Mouse (Mus musculus): ENCODE measurements around the gene Olfr9. TPM values are rescaled to one million over a fixed set of nuclear protein-coding genes. Genes with fewer than 3 reads are reported as not detected.
"Not testable (repeated sequence)": the region's sequence is repeated elsewhere in the genome, so short reads cannot be mapped to it uniquely, and the experiment has no call there.

The Olfr9 gene
- total RNA-seq (2017): not detected in 2 replicates

DNA sequence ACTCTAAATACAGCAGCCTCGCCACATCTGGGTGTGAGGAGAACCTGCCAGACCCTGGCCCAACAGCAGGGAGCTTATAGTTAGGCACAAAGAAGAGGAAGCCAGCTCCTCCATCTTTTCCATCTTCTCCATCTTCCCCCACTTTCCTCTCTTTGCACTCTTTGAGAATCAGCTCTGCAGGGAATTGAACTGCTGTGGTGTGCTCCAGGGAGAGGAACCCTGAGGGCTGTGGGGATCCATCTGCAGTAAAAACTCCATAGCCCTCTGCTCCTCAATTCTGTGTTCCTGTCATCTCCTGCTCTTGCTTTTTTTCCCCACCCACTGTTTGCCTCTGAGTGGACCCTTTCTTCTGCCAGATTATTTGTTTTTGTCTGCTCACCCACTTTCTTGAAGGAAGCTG lies at the start of gene Olfr9:
TSS of gene Olfr9 (plus strand) at position 301 of the 400 bp plus-strand sequence.
- not testable (repeated sequence) for ATAC-seq (replicated peaks in 1 of 2; ENCODE audit: insufficient read depth in 1 of 2, low FRiP score in 2 of 2, low TSS enrichment in 1 of 2, low read depth in 1 of 2, poor library complexity in 2 of 2, severe bottlenecking in 2 of 2)

DNA sequence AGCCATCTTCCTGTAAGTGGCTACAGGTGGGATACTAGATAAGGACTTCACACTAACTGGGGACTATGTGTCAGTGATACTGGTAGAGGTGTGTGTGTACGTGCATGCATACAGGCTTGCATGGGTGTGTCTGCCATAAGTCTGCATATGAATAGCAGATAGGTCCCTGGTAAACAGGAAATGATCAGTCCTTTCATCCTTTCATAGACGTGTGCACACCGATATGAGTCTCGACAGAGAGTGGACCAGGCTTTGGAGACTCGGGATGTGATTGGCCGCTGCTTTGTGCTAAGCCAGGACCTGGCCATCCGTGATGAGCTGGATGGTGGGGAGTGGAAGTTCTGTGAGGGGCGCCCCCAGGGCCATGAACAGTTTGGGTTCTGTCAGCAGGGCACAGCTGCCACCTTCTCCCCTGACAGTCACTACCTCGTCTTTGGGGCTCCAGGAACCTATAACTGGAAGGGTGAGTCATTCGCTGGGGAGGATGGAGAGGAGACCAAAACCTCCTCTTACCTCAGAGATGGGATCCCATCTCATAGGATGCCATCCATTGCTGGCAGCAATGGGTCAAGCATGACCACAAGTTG lies 48.7 kb upstream of the Olfr9 start:
- ATAC-seq (replicated peaks in 1 of 2; ENCODE audit: insufficient read depth in 1 of 2, low FRiP score in 2 of 2, low TSS enrichment in 1 of 2, low read depth in 1 of 2, poor library complexity in 2 of 2, severe bottlenecking in 2 of 2): no peak

DNA sequence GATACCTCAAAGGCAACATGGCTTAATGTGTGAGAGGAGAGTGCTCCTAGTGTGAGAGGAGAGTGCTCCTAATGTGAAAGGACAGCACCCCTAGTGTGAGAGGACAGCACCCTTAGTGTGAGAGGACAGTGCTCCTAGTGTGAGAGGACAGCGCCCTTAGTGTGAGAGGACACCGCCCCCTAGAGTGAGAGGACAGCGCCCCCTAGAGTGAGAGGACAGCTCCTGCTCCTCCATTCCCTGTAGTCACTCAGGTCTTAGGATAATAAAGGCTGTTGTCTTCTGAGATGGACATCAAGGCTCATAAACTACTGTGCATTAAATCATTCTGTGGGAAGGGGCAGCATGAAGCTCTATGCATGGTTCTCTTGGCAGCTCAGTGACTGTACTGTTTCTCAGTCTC lies 43.6 kb upstream of the Olfr9 start:
- peak; percentile 57 to 62; a peak in 3 of 4 replicates for ATAC-seq (replicated peaks in 1 of 2; ENCODE audit: insufficient read depth in 1 of 2, low FRiP score in 2 of 2, low TSS enrichment in 1 of 2, low read depth in 1 of 2, poor library complexity in 2 of 2, severe bottlenecking in 2 of 2)

DNA sequence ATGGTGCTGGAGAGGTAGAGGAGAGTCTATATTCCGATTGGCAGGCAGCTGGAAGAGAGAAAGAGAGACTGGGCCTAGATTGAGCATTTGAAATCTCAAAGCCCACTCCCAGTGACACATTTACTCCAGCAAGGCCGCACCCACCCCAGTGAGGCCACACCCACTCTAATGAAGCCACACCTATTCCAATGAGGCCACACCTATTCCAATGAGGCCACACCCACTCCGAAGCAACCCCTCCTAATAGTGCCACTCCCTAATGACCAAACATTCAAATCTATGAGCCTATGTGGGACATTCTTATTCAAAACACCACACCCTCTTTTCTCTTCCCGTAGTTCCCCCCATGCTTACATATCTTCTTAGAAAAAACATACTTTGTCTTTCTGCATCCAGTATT lies 41.7 kb upstream of the Olfr9 start:
- no peak for ATAC-seq (replicated peaks in 1 of 2; ENCODE audit: insufficient read depth in 1 of 2, low FRiP score in 2 of 2, low TSS enrichment in 1 of 2, low read depth in 1 of 2, poor library complexity in 2 of 2, severe bottlenecking in 2 of 2)

DNA sequence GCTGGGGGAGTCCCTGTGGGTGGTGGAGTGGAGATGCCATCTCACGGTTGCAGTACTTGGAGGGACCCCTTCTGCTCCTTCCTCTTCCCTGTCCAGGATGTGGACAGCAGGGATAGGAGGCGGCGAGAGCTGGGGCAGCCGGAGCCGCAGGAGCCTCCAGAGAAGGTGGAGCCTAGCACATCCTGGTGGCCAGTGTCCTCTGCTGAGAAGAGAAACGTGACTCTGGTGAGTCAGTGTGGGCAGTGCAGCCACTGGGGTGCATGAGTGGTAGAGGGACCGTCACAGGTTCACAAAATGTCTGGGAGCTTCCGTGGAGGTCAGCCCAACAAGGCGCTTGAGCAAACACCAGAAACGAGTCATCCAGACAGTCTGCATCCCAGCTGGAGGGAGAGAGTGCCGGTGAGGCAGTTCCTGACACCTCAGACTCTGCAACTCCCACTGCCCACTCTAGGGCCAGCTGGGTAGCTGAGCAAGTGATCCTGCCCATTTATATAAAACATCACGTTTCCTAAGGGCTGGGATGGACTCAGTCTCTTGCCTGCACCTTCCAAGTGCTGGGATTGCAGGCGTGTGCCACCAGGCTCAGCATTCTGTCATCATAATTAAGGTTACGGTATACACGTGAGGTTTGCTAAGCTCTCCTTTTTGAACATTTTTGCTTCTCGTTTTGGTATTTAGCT lies 38.9 kb upstream of the Olfr9 start:
- ATAC-seq (replicated peaks in 1 of 2; ENCODE audit: insufficient read depth in 1 of 2, low FRiP score in 2 of 2, low TSS enrichment in 1 of 2, low read depth in 1 of 2, poor library complexity in 2 of 2, severe bottlenecking in 2 of 2): no peak

DNA sequence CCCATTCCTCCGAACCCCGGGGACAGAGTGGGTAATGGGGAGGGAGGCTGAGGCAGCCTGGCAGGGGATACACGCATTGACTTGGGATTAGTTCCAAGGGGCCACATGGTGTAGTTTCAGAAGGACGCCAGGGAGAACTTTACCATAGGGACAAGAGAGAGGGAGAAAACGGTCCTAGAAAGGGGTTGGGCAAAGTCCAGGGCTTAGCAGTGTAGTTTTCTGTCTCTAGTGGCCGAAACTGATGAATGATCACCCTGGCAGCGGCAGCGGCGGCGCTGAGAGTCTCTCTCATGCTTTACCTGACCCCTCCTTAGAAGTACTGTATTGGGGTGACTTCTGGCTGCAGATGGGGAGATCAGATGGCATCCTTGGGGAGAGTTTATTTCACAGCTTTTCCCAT lies 30.9 kb upstream of the Olfr9 start:
- no peak for ATAC-seq (replicated peaks in 1 of 2; ENCODE audit: insufficient read depth in 1 of 2, low FRiP score in 2 of 2, low TSS enrichment in 1 of 2, low read depth in 1 of 2, poor library complexity in 2 of 2, severe bottlenecking in 2 of 2)

DNA sequence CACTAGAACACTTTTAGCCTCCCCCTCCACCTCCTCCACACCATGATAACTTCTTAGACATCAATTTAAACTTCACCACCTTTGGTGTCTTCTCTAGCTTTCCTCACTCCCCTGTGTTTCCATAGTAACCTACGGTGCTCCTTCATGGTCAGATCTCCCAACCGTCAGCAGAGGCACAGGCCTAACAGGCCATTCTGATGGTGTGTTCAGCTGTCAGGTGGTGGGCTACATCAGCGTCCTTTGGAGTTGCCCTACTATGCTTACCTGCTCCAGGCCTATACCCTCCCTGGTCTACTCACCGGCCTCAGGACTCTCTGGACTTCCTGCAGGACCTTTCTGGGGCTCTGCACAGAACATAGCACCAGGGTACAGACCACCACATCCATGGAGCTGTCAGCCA lies 29.1 kb upstream of the Olfr9 start:
- ATAC-seq (replicated peaks in 1 of 2; ENCODE audit: insufficient read depth in 1 of 2, low FRiP score in 2 of 2, low TSS enrichment in 1 of 2, low read depth in 1 of 2, poor library complexity in 2 of 2, severe bottlenecking in 2 of 2): no peak

DNA sequence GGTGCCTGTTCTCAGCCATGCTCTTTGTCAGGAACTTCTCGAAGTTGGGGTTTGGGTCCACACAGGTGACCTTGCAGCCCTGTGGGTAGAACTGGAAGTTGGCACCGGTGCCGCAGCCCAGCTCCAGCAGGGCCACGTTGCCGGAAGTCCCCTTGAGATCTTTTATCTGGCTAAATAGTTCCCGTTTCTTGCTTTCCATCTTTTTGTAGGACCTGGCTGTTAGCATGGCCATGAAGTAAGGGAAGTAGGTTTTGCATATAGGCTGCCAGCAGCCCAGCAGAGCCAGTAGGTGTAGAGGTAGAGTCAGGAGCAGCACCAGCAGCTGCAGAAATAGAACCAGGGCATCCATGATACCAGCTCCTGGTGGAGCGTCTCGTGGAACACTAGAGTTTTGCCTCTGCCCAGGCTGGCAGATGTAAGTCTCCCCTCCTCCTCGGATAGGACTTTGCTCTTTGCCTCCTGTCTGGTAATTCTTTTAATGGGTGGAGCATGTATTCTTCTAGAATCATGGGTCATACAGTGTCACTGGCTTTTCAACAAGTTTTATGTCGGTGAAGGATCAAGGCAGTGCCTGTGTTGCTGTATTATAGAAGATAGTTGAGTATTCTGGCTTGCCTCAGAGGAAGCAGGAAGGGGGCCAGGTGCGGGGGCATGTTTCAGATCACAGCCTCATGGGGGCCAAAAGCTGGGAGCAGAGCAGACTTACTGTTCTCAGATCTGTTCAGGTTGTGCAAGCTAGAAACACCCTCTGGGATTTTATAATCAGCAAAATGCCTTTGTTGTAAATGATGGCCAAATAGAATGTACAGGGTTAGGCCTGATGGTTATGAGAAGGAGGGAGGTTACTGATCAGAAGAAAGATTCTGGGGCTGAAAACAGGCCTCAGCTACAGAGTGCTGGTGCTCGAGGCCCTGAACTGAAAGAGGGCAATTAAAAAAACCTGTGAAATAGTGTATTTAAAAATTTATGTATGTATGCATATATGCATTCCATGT lies 28.3 kb upstream of the Olfr9 start, which contains the start of gene Mettl7b:
TSS of gene Mettl7b (minus strand) at position 399 of the 995 bp plus-strand sequence.
- peak; percentile 59 to 61 for ATAC-seq (replicated peaks in 1 of 2; ENCODE audit: insufficient read depth in 1 of 2, low FRiP score in 2 of 2, low TSS enrichment in 1 of 2, low read depth in 1 of 2, poor library complexity in 2 of 2, severe bottlenecking in 2 of 2)

DNA sequence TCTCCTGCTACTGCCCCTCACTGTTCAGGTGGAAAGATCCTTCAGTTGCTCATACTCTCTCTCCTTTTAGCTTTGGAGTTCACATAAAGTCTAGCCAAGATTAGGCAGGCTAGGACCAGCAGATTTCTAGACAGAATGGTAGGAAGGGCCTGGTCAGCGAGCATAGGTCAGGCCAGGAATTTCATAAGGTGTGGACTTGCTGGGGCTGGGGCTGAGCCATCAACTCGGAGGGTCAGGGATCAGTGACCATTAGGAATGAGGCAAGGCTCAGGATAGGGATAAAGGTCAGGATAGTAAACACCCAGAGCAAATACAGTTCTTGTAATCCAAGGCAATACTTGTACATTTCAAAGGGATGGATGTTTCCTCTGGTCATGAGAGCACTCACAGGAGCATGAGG lies 24.3 kb upstream of the Olfr9 start:
- no peak for ATAC-seq (replicated peaks in 1 of 2; ENCODE audit: insufficient read depth in 1 of 2, low FRiP score in 2 of 2, low TSS enrichment in 1 of 2, low read depth in 1 of 2, poor library complexity in 2 of 2, severe bottlenecking in 2 of 2)

DNA sequence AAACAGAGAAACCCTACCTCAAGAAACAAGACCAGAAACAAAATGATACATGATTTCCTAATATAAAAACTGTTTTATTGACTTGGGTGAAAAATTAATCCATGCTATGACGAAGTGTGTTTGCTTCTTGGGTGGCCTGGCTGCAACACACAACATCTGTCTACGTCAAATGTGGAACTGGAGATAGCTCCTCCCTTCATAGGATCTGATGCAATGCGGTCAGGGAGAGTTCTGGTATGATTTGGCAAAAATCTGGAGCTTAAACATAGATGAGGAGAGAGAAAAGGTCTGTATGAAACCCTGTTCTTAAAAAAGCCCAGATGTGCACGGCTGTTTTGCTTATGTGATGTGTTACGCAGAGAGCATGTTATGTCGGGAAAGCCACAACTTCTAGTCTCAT lies 23.4 kb upstream of the Olfr9 start:
- peak; percentile 80 to 92 for ATAC-seq (replicated peaks in 1 of 2; ENCODE audit: insufficient read depth in 1 of 2, low FRiP score in 2 of 2, low TSS enrichment in 1 of 2, low read depth in 1 of 2, poor library complexity in 2 of 2, severe bottlenecking in 2 of 2)

DNA sequence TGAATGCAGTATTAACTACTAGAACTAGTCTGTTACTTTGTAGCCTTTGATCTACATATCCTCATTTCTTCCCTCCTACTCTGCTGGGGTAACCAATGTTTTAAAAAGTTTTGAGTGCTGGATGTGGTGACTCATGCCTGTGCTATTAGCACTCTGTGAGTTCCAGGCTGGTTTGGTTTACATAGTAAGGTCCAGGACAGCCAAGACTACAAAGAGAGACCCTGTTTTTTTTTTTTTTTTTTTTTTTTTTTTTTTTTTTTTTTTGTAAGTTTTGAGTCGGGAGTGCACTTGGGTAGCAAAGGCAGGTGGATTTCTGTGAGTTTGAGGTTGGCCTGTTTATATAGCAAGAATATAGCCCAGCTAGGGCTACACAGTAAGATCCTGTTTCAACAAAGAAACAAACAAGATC lies 20.9 kb upstream of the Olfr9 start:
- no peak for ATAC-seq (replicated peaks in 1 of 2; ENCODE audit: insufficient read depth in 1 of 2, low FRiP score in 2 of 2, low TSS enrichment in 1 of 2, low read depth in 1 of 2, poor library complexity in 2 of 2, severe bottlenecking in 2 of 2)

DNA sequence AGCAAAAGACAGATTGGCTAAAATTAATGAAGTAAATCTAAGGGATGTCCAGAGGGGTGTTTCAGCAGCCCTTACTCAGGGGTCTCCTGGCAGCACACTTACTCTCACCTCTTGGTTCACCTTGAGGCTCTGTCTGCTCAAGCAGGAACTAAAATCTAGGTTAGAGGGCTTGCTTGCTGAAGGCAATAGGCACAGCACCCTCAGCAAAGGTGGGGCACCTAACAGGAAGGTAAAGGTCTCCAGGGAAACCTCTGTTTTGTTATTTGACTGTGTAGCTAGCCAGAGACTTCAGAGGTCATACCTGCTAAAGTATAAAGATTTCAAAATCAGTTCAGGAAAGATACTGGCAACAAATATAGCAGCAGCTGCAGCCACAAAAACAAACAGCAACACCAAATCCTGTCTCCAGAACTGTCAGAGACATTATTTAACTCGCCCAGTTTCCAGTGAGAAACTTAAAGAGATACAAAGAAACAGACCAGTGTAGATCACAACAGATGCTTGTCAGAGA lies 18.4 kb upstream of the Olfr9 start:
- no peak for ATAC-seq (replicated peaks in 1 of 2; ENCODE audit: insufficient read depth in 1 of 2, low FRiP score in 2 of 2, low TSS enrichment in 1 of 2, low read depth in 1 of 2, poor library complexity in 2 of 2, severe bottlenecking in 2 of 2)

DNA sequence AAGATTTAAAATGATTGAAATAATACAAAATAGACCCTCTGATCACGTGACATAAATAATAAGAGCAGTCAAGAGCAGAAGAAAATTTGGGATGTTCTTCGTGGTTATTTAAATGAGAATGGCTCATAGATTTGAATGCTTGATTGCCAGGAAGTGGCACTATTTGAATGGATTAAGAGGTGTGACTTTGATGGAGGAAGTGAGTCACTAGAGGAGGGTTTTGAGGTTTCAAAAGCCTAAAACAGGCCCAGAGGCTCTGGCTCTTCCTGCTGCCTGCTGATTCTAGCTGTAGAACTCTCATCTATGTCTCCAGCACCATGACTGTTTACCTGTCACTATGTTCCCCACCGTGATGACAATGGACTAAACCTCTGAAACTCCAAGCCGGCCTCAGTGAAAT lies 16.4 kb upstream of the Olfr9 start:
- ATAC-seq (replicated peaks in 1 of 2; ENCODE audit: insufficient read depth in 1 of 2, low FRiP score in 2 of 2, low TSS enrichment in 1 of 2, low read depth in 1 of 2, poor library complexity in 2 of 2, severe bottlenecking in 2 of 2): no peak

DNA sequence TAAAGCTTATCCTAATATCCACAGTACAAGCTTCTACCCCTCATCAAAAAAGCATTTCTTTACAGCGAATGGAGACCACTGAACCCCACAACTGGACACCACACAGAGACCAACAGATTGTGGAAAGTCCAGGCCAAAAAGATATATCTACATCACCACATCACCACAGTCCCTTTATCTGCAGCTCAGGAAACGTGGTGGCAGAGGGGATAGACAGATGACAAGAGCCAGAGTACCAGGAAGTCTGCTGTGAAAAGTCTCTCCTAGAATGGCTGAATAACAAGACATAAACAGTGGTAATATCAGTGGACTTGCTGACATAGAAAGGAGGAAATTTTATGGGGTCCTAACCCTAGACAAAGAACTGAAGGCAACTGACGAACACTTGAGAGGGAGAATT lies 12.8 kb upstream of the Olfr9 start:
- no peak for ATAC-seq (replicated peaks in 1 of 2; ENCODE audit: insufficient read depth in 1 of 2, low FRiP score in 2 of 2, low TSS enrichment in 1 of 2, low read depth in 1 of 2, poor library complexity in 2 of 2, severe bottlenecking in 2 of 2)

DNA sequence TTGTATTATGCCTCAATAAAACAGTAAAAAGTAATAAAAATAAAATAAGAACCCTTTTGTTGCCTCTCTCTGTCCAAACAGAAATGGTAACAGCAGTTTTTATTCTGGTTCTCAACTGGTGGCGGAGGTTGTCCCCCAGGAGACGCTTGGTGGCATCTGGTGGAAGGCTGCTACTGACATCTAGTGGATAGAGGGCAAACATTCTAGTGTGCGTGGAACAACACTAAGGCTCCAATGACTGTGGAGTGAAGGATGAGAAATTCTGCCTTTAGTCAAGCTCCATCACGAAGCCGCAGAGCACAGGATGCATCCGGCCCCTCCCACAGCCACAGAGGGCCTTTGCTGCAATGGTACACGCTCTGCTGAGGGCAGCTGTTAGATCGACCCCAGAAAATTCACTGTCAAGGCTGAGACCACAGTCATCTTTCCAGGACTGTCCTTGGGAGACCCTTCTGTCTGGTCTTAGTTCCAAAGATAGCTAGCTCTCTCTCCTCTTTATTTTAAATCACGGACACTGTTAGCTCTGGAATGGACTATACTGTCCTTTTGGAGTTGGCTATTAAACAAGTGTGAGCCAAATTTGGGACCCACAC lies 11.6 kb upstream of the Olfr9 start:
- peak; percentile 96 to 98 for ATAC-seq (replicated peaks in 1 of 2; ENCODE audit: insufficient read depth in 1 of 2, low FRiP score in 2 of 2, low TSS enrichment in 1 of 2, low read depth in 1 of 2, poor library complexity in 2 of 2, severe bottlenecking in 2 of 2)

DNA sequence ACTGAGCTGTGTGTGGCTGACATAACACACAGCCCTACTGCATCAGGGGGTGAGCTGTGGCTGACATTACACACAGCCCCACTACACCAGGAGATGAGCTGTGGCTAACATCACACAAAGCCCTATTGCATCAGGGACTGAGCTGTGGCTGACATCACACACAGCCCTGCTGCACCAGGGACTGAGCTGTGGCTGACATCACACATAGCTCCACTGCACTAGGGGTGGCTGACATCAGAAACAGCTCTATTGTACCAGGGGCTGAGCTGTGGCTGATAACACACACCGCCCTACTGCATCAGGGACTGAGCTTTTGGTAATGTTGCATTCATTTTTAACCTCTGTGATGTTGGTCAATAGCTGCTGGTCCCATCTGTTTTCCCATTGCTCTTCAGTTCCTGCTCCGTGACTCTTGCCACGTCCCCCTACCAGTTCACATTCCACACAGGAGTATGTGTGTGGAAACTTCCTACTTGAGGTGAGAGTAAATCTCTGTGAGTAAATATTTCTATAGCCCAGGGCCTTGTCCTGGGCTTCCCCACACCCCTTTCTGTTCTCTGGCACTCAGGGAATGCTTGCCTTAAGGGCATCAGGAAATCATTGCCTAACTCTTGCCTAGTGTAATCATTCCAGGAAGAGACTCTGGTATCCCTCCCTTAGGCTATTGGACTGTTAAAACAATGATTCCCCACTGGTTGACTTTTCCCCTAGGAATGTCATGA lies 8.4 kb upstream of the Olfr9 start:
- ATAC-seq (replicated peaks in 1 of 2; ENCODE audit: insufficient read depth in 1 of 2, low FRiP score in 2 of 2, low TSS enrichment in 1 of 2, low read depth in 1 of 2, poor library complexity in 2 of 2, severe bottlenecking in 2 of 2): no peak
